Mouse (Mus musculus) intestine, postnatal 0 days (tissue): ENCODE data around the gene Krtap10-10. TPM values are rescaled to one million over a fixed set of nuclear protein-coding genes. Genes with fewer than 3 reads are reported as not detected.

Source experiments
- ATAC-seq: fragments of 200-750 bp; cut with Nextera tagmentation; 2 replicates; pipeline ENCODE4 v1.8.0; 2017; ENCODE audit warnings: mild to moderate bottlenecking, moderate TSS enrichment, moderate library complexity
- H3K27ac ChIP-seq: fragments of 300-500 bp; sonication (generic); 2 replicates; pipeline ENCODE4 v1.5.1; 2014; ENCODE audit warnings: mild to moderate bottlenecking, low read depth, low read length, moderate library complexity
- H3K27me3 ChIP-seq: fragments of 300-500 bp; sonication (generic); replicated peaks from 2 replicates; pipeline ENCODE4 v1.6.1; 2014; ENCODE audit warnings: low read length, mixed read lengths; ENCODE audit not compliant: control insufficient read depth, insufficient read depth
- H3K36me3 ChIP-seq: fragments of 300-500 bp; sonication (generic); 2 replicates; pipeline ENCODE4 v1.6.1; 2014; ENCODE audit warnings: mild to moderate bottlenecking, moderate library complexity; ENCODE audit not compliant: control insufficient read depth, insufficient read depth
- H3K4me1 ChIP-seq: fragments of 300-500 bp; sonication (generic); replicated peaks from 2 replicates; pipeline ENCODE4 v1.6.1; 2014; ENCODE audit warnings: antibody characterized with exemption, low read length, mixed read lengths; ENCODE audit not compliant: control insufficient read depth, insufficient read depth
- H3K4me2 ChIP-seq: fragments of 300-500 bp; sonication (generic); replicated peaks from 2 replicates; pipeline ENCODE4 v1.6.1; 2014; ENCODE audit warnings: low read depth, mild to moderate bottlenecking, moderate library complexity
- H3K4me3 ChIP-seq: fragments of 300-500 bp; sonication (generic); 2 replicates; pipeline ENCODE4 v1.5.1; 2014; ENCODE audit warnings: low read depth, low read length
- H3K9ac ChIP-seq: fragments of 300-500 bp; sonication (generic); 2 replicates; pipeline ENCODE4 v1.6.1; 2014; ENCODE audit warnings: mild to moderate bottlenecking, low read depth, low read length
- H3K9me3 ChIP-seq: fragments of 300-500 bp; sonication (generic); 2 replicates; pipeline ENCODE4 v1.6.1; 2016; ENCODE audit warnings: mixed run types; ENCODE audit not compliant: control insufficient read depth
- CTCF ChIP-seq: sonication (generic); IDR thresholded peaks from 2 replicates; pipeline ENCODE4 v1.5.1; 2016; ENCODE audit warnings: low read depth, mild to moderate bottlenecking, control low read depth, antibody characterized with exemption, moderate library complexity
- WGBS: fragments of 180-500 bp; shearing (Covaris S2); extraction: QIAGEN DNeasy Blood & Tissue Kit; methylation state at CpG from one replicate; pipeline ENCODE4 v1.1.7; 2014; 5-methylcytosine and 5-hydroxymethylcytosine counted together
- polyA plus RNA-seq: library from polyadenylated mRNA; unstranded; fragments of >200 nt; fragmentation: Nextera tagmentation; extraction: Ambion mirVana; gene quantifications from 2 replicates; pipeline ENCODE4 v1.2.1, GENCODE M21; 2015

The Krtap10-10 gene
- polyA plus RNA-seq, 1 experiment from 2014 or later: not detected

DNA sequence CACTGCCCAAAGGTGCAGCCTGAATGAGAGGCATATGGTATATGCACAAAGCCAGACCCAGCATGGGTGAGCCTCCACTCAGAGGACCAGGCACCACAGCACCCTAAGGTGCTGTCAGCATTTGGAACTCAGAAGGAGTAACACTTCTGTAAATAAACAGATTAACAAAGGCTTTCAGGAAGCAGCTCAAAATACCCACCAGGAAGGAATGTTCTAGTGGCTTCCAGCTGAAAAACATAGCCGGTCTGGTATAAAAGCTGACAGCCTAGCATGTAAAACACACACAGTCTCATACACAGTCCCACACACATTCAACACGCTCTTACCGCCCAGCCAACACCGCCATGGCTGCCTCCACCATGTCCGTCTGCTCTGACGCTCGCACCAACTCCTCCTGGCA, 25.9 kb downstream of the Krtap10-10 start, which contains the start of gene Gm3285:
Gm3285 (plus strand) TSS at position 301 of the 400 bp plus-strand sequence.
- Histone ChIP-seq H3K4me1 (no peaks in the 10 kb centered on the region), H3K9ac (no peak within 1 kb of the TSS), H3K9me3 (no peaks in the 10 kb centered on the region), H3K4me2 (no peak within 1 kb of the TSS), H3K36me3 (no peaks in the 10 kb centered on the region), H3K27ac (no peak within 1 kb of the TSS), H3K27me3 (no peaks in the 10 kb centered on the region), H3K4me3 (no peak within 1 kb of the TSS)
- no peak for TF ChIP-seq CTCF
- no peak for ATAC-seq
- 55% methylated on average over 7 of the region's 7 CpGs for WGBS

DNA sequence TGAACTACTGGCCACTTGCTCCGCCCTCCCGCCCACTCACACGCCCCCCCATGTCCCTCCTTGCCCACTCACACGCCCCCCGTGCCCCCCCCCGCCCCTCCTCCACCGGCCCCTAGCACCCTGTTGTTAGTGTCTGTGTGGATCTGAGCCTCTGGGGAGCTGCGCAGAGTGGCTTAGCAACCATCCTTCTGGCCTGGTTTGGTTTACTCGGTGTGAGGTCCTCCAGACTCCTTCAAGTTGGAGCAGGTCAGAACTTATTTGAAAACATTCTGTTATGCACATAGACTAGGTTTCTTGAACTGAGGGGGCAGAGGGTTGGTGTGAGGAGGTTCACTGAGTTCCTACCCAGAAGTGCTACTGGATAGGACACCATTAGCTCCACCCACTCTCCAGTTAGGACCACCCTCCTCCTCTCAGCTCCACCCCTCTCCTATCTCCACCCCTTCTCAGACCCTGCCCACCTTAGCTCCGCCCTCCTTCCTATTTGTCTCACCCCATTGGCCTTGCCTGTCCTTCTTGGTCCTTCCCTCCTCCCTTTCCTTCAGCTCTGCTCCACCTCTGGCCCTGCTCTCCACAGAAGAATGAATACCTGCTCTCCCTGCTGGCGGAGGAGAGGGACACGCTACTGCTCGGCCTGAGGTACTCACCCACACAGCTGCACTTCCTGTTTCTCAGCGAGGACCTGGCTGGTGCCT, 28.5 kb downstream of the Krtap10-10 start:
- Histone ChIP-seq H3K9ac (no peak overlapping the region), H3K27ac (no peak overlapping the region)

DNA sequence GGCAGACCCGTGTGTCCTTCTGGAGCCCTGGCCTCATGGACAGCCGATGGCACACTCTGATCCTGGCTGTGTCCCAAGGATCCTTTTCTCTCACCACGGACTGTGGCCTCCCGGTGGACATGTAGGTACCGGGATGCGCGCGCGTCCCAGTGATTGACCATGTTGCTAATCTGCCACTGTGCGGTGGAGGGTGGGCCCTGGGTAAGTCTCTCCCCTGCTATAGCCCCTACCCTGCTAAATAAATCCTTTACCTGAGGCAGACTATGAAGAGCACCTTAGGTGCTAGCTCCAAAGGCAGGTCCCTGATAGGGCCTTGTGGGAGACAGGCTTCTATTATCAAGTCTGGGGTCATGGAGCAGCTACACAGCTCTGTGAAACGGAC, 29.0 kb downstream of the Krtap10-10 start:
- no peak overlapping the region for H3K27ac ChIP-seq
- no peaks in the 10 kb centered on the region for H3K27me3 ChIP-seq
- H3K9me3 ChIP-seq: no peaks in the 10 kb centered on the region
- peak overlapping the region; percentile 22 for H3K4me3 ChIP-seq
- no peak for TF ChIP-seq CTCF
- peak overlapping the region; percentile 57 for H3K4me2 ChIP-seq
- H3K36me3 ChIP-seq: no peaks in the 10 kb centered on the region
- no peak overlapping the region for H3K9ac ChIP-seq
- no peaks in the 10 kb centered on the region for H3K4me1 ChIP-seq
- no peak for ATAC-seq
- WGBS: 36% methylated on average over 11 of the region's 11 CpGs

More for the DNA sequence above, 28.5 kb downstream of the Krtap10-10 start:
- Histone ChIP-seq H3K4me1 (no peaks in the 10 kb centered on the region), H3K9me3 (no peaks in the 10 kb centered on the region), H3K4me3 (peak overlapping the region; percentile 22), H3K4me2 (peak overlapping the region; percentile 57), H3K36me3 (no peaks in the 10 kb centered on the region), H3K27me3 (no peaks in the 10 kb centered on the region)
- WGBS: 28% methylated on average over 14 of the region's 14 CpGs
- ATAC-seq: peak; percentile 93
- TF ChIP-seq CTCF: peak; percentile 51

DNA sequence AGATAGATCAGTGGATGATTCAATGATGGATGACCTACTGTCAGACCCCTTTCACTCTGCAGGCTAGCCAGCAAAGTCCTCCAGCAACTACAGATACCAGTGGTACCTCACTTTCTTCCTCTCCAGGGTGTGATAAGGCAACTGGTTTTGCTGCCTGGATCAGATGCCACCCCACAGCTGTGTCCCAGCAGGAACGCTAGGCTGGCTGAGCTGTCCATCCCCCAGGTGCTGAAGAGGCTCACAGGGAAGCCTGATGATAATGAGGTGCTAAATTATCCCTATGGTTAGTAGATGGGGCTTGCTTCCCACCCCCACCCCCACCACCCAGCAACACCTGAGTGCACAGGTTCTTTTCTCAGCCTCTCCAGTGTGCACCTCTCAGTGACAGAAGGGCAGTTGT, 31.8 kb downstream of the Krtap10-10 start:
- WGBS: 20% methylated on average over 1 of the region's 1 CpGs
- H3K9ac ChIP-seq: no peak overlapping the region

DNA sequence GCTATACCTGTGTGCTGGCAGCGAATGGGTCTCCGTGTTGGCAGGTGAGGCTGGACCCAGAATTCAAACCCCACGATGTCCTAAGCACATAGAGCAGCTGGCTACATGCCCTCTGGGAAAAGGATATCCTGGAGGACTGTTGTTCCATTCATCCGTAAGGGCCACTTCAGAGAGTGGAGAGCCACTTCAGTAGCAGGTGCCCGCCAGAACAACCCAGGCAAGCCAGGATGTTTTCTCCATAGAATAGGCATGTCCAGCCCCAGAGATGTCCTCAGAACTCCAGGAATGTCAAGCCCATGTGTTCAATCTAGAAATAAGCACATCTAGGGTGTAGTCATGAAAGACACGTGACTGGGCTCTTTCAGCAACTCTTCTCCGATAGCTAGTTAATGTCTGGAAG, 33.9 kb downstream of the Krtap10-10 start:
- no peaks in the 10 kb centered on the region for H3K4me1 ChIP-seq
- H3K4me2 ChIP-seq: no peak overlapping the region
- H3K27ac ChIP-seq: no peak overlapping the region
- H3K4me3 ChIP-seq: no peak overlapping the region
- no peaks in the 10 kb centered on the region for H3K9me3 ChIP-seq
- H3K36me3 ChIP-seq: no peaks in the 10 kb centered on the region
- no peak overlapping the region for H3K9ac ChIP-seq
- 86% methylated on average over 7 of the region's 7 CpGs for WGBS
- no peak for ATAC-seq
- no peak for TF ChIP-seq CTCF
- no peaks in the 10 kb centered on the region for H3K27me3 ChIP-seq

More for the DNA sequence above, 31.8 kb downstream of the Krtap10-10 start:
- TF ChIP-seq CTCF: no peak
- no peak for ATAC-seq
- no peaks in the 10 kb centered on the region for H3K27me3 ChIP-seq
- no peak overlapping the region for H3K27ac ChIP-seq
- H3K9me3 ChIP-seq: no peaks in the 10 kb centered on the region
- H3K4me1 ChIP-seq: no peaks in the 10 kb centered on the region
- H3K4me2 ChIP-seq: no peak overlapping the region
- H3K36me3 ChIP-seq: no peaks in the 10 kb centered on the region
- no peak overlapping the region for H3K4me3 ChIP-seq

DNA sequence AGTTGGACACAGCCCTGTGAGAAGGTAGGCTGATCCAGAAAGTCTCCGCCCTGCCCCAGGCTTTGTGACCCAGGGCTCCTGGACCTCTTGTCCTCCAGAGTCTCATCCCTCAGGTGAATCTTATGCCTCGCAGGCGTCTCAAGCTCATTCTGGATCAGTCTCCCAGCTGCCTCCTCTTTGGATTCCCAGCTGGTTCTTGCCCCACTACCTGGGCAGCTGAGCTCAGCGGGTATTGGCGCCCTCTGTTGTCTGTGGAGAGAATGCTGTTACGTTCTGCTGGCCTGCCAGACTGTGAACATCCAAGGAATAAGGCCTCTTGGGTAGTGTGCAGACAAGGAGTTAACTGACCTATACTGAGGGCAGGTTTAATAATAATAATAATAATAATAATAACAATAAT, 43.2 kb downstream of the Krtap10-10 start:
- WGBS: 65% methylated on average over 6 of the region's 6 CpGs
- Histone ChIP-seq H3K9me3 (no peaks in the 10 kb centered on the region), H3K9ac (no peak overlapping the region), H3K27ac (no peak overlapping the region), H3K36me3 (no peaks in the 10 kb centered on the region), H3K27me3 (no peaks in the 10 kb centered on the region), H3K4me1 (no peaks in the 10 kb centered on the region), H3K4me2 (no peak overlapping the region), H3K4me3 (no peak overlapping the region)
- TF ChIP-seq CTCF: peak; percentile 67
- ATAC-seq: no peak
